Mouse (Mus musculus) heart, adult 18-20 months (tissue): Measurements from ENCODE around the gene Pllp. TPM values are rescaled to one million over a fixed set of nuclear protein-coding genes. Genes with fewer than 3 reads are reported as not detected.

ENCODE experiments used
- DNase-seq, 2 experiments: peaks; one replicate each; pipeline ENCODE4 v3.0.0; 2021 to 2022; ENCODE audit warnings: mixed read lengths in 1 of 2
- total RNA-seq, 2 experiments: library from RNA; stranded (reverse); gene quantifications; 2 replicates each; pipeline ENCODE4 v1.2.3; 2021

Gene Pllp
- total RNA-seq, 2 experiments from 2014 or later, result 0.69 to 0.87 TPM

DNA sequence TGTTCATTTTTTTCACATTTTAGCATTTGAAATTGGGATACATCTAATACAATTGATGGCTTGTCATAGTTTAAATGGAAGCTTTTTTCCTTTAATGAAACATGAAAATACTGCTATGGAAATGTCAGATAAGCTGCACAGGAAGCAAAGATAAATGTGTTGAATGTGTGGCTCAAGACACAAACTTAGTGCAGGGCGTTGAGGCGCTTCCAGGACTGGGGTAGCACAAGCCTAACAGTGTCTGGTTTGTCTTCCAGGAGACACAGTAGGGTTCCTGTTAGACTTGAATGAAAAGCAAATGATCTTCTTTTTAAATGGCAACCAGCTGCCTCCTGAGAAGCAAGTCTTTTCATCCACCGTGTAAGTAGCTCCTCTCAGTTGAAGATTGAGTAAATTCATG lies 46.6 kb downstream of the Pllp start:
- DNase-seq, result no peak

DNA sequence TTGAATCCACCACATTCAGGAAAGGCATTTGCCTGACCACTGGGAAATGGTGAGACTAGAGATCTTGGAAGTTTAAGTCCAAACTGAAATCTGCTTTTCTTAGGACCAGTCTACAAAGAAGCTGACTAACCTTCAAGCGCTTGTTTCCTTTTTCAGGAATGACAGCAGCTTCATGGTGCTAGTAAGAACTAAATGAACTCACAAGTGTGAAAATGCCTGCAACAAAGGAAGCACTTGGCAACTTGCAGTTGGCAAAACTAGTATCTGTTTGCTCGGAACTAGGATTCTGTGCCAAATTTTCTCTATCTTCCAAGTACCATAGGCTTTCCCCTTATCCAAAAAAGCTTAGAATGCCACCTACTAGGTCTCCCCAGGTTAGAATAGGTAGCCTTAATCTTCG lies 49.9 kb downstream of the Pllp start:
- DNase-seq, result no peak

DNA sequence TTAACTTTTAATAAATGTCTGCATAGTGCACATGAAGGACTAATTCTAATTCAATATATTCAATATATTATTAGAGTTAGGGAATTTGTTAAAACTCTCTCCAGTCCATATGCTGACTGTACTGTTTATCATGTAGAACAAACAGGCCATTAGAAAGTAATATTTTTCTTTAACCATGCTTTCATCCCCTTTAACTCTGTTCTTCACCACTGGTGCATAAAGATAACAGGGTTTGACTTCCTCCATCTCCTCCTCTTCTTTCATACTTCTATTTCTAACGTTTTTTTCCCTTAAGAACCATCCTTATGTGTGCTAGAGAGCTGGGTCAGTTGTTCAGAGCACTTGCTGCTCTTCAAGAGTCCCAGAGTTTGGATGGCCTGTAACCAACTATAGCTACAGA lies 50.9 kb downstream of the Pllp start:
- DNase-seq, result no peak

DNA sequence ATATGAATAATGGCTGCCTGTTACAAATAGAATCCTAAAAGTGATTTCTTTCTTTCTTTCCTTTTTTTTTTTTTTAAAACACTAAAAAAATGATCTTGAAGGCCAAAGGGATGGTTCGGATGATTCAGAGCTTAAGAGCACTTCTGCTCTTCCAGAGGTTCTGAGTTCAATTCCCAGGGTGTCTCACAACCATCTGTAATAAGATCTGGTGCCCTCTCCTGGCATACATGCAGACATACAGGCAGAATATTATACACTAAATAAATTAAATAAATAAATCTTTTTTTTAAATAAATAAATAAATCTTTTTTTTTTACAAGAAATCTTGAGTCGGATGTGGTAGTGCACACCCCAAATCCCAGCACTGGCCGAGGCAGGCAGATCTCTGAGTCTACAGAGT lies 54.1 kb downstream of the Pllp start:
- no peak for DNase-seq

DNA sequence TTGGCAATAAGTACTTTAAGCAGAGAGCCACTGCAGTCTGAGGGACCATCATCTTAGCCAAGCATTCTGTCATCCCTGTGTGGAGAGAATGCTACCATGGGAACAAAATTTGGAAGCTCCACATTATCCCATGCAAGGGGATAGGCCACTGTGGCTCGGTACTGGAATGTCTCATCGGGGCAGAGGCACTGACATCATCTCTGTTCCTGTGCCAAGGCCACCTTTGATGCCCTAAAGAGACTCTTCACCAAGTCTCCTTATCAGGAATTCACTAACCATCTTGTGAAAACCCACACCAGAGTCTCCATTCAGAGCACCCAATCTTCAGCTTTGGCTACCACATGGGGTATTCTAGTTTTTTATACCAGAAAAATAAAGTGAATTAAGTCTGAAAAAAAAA lies 54.9 kb downstream of the Pllp start:
- DNase-seq, result no peak

DNA sequence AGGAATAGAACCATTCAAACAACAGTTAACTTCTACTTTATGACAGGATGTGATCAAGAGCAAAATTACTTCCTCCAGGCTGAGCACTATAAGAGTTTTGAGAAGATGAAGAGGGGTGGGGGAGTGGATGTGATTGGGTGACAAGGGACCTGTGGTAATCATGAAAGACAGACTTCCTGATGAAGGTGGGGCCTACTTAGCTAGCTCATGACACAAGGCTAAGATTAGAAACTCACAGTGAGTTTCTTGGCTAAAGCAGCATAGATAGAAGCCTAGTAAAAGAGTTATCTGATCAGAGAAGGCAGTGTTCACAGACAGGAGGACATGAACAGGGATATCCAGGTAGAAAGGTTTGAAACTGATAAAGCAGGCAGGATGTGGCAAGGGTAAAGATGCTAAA lies 61.9 kb downstream of the Pllp start:
- DNase-seq, result no peak

DNA sequence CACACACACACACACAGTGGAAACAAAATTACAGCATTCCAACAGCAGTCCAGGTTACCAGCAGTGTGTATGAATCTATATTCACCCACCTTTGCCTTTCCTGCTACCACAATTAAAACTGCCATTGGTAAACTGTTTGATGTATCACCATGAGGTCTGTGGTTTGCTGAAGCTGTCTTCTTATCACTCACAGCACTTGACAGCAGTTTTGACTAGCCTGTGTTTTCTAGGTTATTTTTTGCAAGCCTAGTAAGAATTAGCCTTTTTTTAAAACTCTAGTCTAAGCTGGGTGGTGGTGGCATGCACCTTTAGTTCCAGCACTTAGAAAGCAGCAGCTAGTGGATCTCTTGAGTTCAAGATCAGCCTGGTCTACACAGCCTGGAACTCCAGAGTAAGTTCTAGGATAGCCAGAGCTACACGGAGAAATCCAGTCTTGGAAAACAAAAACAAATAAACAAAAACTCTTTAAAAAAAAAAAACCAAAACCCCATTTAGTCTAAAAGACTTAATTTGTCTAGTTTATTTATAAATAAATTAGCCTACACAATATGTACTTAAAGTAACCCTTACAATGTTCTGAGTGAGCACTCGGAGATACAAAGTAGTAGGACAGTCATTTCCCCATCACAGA lies 62.4 kb downstream of the Pllp start:
- no peak for DNase-seq

Other genes with a start within 250 kb of the Pllp start
- 1 to 10 TPM; 3.8 to 3.9 TPM for gene Cpne2, start 163.3 kb downstream of the Pllp start, total RNA-seq
- 10 to 100 TPM; 10.9 to 11.7 TPM for gene Rspry1, start 94.3 kb downstream of the Pllp start, total RNA-seq
- 10 to 100 TPM; 19.7 to 22.0 TPM for gene Fam192a, start 94.3 kb downstream of the Pllp start, total RNA-seq
- 10 to 100 TPM; 91.1 to 97.5 TPM for gene Arl2bp, start 29.7 kb downstream of the Pllp start, total RNA-seq
- gene Ccl22, start 49.3 kb upstream of the Pllp start, total RNA-seq, result 1 to 10 TPM in 1 of 2 experiments, not detected in 1; 1.3 TPM
- 1 to 10 TPM; 5.7 to 6.1 TPM for gene Cx3cl1, start 75.7 kb upstream of the Pllp start, total RNA-seq
- gene Ccl17, start 114.2 kb upstream of the Pllp start, total RNA-seq, result 1 to 10 TPM in 1 of 2 experiments, not detected in 1; 1.5 TPM
- 100 to 1,000 TPM; 627 to 660 TPM for gene Coq9, start 142.0 kb upstream of the Pllp start, total RNA-seq
- 10 to 100 TPM; 66.6 to 74.8 TPM for gene Ciapin1, start 142.1 kb upstream of the Pllp start, total RNA-seq
- gene Polr2c, start 161.2 kb upstream of the Pllp start, total RNA-seq, result 10 to 100 TPM; 62.3 to 65.6 TPM
- 10 to 100 TPM; 11.9 to 16.6 TPM for gene Dok4, start 180.1 kb upstream of the Pllp start, total RNA-seq
- gene Ccdc102a, start 221.8 kb upstream of the Pllp start, total RNA-seq, result 1 to 10 TPM; 3.8 to 4.1 TPM
- under 1 TPM in 1 of 2 experiments, not detected in 1; 0.41 TPM for gene Adgrg5, start 227.4 kb upstream of the Pllp start, total RNA-seq